Mouse (Mus musculus): ENCODE results near the gene Shmt1.
A peak's percentile ranks its signal among the peaks of the same experiment; 100 is the strongest.

Shmt1 gene

DNA sequence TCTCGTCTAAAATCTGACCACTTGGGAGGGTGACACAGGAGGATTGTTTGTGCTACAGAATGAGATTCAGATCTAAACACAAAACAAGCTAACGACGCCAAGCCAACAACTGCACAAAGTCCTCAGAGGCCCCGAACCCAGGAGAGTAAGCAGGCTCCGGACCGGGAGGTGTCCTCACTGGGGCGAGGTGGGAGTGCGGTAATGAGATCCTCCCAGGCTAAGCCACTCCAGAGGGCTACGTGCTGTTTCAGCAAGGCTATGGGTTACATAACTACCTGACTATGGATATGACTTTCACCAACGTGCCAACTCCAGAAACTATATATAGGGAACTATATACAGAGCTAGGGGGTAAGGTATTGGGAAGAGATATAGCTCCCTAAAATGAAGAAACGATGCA, 15.2 kb downstream of the Shmt1 start:
- DNase-seq (ENCODE audit: low spot score in 2 of 2), result no peak

DNA sequence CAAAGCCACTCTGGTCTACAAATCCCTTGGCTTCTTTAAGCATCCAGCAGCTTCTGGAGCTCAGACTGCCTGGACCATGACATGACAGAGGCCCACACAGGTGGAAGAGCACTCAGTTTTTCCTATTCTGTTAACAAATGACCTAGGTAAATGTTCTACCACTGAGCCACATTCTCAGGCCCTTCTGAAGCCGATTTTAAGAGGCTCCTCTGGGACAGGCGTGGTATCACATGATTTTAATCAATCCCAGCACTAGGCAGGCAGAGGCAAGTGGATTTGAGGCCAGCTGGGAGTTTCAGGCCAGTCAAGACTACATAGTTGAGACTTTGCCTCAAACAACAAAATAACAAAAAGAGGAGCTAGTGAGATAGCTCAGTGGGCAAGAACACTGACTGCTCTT, 21.0 kb downstream of the Shmt1 start:
- DNase-seq (ENCODE audit: low spot score in 2 of 2), result no peak

DNA sequence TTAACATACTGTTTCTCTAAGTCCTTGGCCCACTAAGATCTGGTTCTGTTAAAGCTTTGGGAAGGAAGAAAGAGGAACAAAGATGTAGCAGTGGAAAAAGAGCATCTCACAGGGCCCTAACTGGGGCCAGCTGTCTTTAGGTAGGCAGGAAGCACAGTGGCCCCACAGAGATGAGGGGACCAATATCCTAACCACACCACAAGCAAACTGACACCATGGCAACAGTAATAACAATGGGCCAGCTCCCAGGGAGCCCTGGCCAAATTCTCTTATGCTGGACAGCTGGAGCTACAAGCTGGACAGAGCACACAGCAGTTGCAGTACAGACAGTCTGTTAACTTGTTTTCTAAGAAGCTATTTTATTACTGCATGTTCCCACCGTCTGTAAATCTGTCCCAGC, 23.9 kb downstream of the Shmt1 start:
- no peak for DNase-seq (ENCODE audit: low spot score in 2 of 2)

DNA sequence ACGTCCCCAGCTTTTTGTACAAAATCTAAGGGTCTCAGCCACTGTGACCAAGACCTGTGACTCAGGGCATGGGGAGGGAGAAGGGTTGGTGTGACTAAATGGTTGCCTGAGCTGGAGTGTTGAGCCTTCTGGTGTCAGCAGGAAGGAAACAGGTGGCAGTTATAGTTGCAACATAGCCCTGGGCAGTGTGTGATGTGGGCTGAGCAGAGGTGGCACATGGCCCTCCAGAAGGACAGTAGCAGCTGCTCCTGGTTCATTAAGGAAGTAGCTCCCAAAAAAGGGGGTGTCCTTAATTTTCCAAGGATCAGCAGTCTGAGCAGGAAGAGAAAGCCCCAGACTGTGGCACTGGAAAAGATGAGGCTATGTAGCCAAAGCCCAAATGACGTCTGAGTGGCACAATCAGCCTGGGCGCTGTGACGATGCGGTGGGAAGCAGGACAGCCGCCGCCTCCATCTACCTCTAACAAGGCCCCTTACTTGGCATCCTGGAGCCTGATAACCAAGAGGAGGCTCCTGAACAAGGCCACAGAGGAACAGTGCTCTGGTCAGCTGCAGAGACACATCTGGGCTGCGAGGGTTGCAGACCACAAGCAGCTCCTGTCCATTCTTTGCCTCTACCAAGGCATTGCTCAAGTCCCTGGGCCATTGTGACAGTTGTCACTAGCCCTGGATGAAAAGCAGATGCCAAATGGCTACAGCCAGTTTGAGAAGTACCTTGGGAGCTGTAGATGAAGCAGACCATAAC, 27.2 kb downstream of the Shmt1 start:
- no peak for DNase-seq (ENCODE audit: low spot score in 2 of 2)

DNA sequence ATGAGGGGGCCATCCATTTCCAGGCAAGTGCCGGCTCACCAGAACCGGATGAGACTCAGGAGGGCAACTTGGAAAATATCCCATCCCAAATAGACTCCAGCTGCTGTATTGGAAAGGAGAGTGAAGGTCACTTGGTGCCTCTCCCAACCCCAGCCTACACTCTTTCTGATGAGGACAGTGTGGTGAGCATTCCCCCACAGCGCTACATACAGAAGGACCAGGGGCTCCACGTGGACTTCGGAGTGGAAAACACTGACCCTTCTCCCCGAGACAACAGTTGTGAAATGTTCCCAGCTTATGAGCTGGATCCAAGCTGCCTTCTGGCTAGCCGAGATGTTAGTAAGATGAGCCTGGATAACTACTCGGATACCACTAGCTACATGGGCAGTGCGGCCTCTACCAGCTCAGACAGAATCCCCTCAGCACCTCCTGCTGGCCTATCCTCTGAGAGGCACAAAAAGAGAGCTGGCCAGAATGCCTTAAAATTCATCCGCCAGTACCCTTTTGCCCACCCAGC, 31.8 kb downstream of the Shmt1 start:
- DNase-seq (ENCODE audit: low spot score in 2 of 2), result no peak

DNA sequence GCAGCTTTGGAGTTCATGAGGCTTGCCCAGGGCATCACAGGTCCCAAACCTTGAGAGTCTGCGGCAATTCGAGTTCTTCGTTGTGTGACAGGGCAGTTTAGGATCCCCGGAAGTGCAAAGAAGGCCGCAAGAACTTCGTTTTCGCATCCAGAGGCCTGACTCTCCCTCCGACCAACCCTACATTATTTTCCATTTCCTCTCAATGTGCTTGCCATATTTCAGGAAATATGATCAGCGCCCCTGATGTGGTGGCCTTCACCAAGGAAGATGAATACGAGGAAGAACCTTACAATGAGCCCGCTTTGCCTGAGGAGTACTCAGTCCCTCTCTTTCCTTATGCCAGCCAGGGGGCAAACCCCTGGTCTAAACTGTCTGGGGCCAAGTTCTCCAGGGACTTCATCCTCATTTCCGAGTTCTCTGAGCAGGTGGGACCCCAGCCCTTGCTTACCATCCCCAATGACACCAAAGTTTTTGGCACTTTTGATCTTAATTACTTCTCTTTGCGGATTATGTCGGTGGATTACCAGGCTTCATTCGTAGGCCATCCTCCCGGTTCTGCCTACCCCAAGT, 33.6 kb downstream of the Shmt1 start:
- no peak for DNase-seq (ENCODE audit: low spot score in 2 of 2)

DNA sequence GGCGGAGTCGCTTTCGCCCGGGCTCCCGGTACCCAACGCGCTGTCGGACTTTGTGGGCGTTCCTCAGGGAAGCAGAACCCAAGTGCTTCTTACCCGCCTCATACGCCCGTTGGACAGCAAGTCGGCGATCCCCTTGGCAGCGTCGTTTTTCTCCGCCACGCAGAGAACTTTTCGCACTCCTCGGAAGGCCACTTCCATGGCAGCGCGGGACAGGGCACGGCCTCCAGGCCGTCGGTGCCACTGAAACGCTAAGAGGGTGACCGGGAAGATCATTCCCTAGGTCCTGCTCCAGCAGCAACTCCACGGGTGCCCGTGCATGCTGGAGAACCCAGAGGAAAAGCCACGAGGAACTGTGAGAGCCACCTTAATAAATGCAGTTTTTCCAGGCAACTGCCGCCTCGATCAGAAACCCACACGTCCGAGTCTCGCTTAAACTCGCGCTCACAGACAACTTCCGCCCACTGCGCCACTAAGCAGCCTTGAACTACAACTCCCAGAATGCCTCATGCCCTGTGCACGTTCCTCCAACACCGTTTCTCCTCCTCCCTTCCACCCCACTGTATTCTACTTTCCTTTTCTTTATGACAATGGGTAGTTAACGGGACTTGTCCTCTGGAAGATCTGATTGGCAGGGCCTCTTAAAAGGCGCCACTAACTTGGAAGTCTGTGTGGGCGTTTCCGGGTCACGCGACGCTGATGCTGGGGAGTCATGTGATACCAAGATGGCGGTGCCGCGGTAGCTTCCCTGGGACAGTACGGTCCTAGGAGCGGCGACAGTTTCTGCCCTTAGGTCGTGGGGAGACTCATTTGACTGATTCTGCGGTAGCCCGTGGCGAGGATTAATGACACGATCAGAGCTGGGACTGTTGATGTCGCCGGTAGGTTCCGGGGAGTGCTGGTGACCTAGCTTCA, 34.4 kb downstream of the Shmt1 start, which contains the start of the genes Top3a and Smcr8:
Gene Top3a, minus strand, starts transcription at position 537 of the 912 bp plus-strand sequence.
Gene Smcr8, plus strand, starts transcription at position 696 of the 912 bp plus-strand sequence.
- DNase-seq (ENCODE audit: low spot score in 2 of 2), result peak; percentile 87 to 92

DNA sequence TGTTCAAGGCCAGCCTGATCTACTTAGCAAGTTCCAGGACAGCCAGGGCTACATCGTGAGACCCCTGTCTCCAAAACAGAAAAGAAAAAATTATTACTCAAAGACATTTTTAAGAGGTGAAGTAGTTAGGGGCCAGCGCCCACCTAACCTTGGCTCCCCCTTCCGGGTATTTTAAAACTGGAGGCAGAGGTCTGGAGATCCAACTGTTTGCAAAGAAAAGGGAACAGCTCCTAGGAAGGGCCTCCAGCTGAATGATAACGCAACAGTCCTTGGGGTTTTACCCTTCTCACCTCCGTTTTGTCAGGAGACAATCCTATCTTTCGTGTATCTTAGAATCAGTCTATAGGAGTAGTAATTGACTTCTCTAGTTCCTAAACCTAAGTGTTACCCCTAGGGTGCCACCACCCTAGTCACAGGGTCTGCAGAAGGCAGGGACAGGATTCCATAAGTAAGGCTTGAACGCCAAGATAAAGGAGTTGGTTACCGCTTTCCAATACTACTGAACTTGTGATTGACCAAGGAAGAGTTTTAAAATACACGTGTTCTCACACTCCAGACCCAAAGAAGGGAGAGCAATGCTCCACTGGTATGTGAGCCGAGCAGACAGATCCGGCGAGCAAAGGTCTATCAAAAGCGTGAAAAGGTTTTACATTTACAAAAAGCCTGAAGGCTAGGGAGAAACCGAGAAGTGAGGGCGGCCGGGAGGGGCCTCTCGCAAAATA, 35.2 kb downstream of the Shmt1 start:
- no peak for DNase-seq (ENCODE audit: low spot score in 2 of 2)

DNA sequence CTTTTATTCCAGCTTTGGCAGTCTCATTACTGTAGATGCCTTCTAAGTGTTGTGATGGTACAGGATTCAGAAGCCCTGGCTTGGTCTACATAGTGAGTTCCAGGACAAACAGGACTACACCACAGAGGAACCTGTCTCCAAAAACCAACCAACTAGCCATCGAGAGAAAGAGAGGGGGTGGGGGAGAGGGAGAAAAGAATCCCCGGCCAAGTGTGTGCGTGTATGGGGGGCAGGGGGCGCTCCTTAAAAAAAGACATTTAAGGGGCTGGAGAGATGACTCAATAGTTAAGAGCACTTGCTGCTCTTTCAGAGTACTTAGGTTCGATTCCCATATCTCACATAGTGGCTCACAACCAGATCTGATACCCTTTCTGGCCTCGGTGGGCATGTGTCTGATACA, 35.9 kb downstream of the Shmt1 start:
- no peak for DNase-seq (ENCODE audit: low spot score in 2 of 2)

DNA sequence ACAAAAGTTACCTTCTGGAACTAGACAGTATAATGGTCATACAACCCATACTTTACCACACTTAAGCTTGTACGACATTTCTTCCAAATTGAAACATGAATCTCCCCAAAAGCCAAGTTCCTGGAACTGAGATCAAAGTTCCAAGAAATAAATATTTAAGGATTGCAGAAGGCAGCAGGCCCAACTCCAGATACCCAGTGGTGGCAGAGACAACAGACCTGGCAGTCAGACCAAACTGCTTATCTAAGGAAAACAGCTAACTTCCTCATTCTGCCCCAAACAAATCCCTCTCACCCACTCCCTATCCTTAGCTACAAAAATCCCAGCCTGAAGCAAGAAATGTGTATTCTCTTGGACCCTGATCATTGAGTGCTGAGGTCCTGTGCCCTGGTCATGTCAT, 36.7 kb downstream of the Shmt1 start:
- DNase-seq (ENCODE audit: low spot score in 2 of 2), result no peak

DNA sequence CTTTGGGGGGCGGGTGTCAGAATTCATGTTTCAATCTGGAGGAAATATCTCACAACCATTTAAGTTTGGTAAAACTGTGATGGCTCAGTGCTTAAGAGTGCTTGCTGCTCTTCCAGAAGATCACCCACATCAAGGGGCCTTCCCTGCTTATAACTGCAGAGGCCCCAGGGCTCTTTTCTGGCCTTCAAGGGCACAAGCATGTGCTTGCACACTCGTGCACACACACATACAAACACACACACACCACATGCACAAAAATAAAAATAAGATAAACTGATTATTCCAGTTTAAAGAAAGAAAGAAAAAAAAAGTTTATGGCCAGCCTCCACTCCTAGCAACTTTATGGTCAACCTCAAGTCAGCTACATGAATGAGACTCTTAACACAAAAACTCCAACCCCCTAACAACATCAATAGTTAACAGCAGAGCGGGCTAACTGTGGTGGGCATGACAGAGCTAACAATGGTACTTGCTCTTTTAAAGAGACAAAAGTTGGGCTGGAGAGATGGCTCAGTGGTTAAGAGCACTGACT, 37.3 kb downstream of the Shmt1 start:
- DNase-seq (ENCODE audit: low spot score in 2 of 2), result no peak

DNA sequence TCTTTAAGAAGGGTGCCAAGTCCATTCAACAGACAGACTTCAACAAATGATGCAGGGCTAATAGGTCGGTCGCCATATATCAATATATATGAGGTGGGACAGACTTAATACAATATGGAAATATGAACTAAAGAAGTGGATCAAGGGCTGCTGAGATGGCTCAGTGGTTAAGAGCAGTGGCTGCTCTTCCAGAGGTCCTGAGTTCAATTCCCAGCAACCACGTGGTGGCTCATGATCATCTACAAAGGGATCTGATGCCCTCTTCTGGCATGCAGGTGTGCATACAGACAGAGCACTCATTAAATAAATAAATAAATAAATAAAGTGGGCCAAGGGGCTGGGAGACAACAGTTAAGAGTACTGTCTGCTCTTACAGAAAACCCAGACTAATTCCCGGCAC, 39.4 kb downstream of the Shmt1 start:
- no peak for DNase-seq (ENCODE audit: low spot score in 2 of 2)

DNA sequence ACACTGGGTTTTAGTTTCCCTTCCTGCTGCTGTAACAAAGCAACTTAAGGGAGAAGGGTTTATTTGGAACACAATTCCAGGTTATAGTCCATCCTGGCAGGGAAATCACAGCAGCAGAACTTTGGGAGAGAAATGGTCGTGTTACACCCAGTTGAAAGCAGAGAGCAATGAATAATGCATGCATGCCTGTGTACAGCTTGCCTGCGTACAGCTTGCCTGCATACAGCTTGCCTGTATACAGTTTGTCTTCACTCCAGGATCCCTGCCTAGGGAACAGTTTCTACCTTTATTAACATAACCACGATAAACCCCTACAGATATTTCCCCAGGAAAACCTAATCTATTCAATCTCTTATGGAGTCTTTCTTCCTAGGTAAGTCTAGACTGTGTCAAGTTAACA, 40.7 kb downstream of the Shmt1 start:
- no peak for DNase-seq (ENCODE audit: low spot score in 2 of 2)

DNA sequence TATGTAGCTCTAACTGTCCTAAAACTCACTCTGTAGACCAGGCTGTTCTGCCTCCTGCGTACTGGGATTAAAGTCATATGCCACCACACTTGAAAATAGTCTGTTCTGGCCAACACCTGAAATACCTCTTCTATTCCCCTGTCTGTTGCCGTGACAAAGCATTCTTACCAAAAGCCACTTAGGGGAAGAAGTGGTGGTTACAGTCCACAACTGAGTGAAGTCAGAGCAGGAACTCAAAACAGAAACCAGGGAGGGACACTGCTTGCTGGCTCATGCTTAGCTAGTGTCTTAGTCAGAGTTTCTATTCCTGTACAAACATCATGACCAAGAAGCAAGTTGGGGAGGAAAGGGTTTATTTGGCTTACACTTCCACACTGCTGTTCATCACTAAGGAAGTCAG, 42.2 kb downstream of the Shmt1 start:
- no peak for DNase-seq (ENCODE audit: low spot score in 2 of 2)

DNA sequence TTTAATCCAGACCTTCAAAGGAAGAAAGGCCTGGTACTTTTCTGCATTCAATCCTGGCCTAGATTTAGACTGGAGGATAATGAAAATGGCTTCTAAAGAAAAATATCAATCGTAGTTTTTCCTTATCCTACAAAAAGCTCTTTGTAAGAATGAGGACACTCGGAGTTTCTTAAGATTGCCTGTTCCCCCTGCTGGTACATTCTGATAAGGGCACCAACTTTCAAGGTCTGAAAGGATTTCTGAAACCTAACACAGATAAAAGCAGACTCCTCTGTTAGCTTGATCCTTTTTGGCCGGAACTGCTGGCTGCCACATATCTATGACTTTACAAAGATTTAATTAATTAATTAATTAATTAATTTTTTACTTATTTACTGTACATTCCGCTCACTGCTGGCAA, 44.5 kb downstream of the Shmt1 start:
- no peak for DNase-seq (ENCODE audit: low spot score in 2 of 2)

DNA sequence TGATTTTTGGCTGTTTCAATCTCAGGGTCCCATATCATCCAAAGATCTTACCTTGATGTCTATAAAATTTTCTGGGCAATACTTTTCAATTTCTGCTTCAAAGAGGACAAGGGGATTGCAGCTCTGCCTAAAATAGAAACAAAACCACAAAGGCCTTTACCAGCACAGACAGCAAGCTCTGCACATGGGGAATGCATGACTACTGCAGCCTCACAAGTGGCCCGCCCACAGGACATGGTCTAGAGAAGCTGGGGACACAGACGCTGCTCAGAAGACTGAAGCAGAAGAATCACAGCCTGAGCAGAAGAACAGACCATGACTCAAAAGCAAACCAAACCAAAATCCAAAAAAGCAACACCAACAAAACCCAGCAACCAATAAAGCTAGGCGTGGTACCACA, 49.8 kb downstream of the Shmt1 start:
- DNase-seq (ENCODE audit: low spot score in 2 of 2), result no peak

DNA sequence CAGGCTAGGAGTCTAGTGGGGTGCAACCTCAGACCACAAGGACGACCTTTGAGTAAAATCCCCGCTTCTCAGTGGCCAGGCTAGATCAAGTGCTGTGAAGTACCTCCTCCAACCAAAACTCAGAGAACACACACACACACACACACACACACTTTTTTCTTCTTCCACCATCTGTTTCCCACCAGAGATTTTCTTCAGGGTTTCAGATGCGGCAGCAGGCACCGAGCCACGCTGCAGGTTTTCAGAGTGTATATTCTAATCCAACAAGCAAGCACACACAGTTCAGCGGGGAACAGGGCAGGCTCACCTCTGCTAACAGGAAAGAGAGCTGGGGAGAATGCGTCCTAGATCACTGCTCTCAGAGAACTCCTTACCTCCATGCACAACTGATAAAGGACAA, 55.9 kb downstream of the Shmt1 start:
- DNase-seq (ENCODE audit: low spot score in 2 of 2), result peak in 1 of 2 experiments; percentile 19

DNA sequence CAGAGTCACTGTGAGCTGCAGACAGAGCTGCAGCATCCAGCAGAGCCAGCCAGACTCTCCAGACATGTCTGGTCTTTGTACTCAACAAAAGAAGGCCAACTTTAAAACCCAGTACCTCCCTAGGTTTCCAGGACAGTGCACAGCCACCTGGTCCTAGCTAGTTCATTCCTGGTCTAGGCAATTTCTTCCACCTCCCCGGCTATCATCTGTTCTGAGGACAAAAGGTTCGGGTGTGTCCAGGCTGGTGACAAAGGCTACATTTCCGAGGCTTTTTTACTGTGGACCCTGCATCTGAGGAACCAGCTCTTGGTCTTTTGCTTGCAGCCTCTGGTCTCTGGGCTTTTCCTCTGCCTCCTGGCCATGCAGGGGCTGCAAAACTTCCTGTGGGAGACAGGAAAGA, 71.2 kb downstream of the Shmt1 start:
- no peak for DNase-seq (ENCODE audit: low spot score in 2 of 2)

All from right cerebral cortex, adult 2 months (tissue).